Mouse (Mus musculus) heart, adult 9 months (tissue): ENCODE measurements around the gene Fryl.

ENCODE experiments used
- DNase-seq, 2 experiments: peaks; one replicate each; pipeline ENCODE4 v3.0.0; 2022; ENCODE audit warnings: low spot score in 2 of 2

The Fryl gene

GRCm38 (mm10) chr5:73160440-73160839 is 96.0 kb downstream of the Fryl start:
- no peak for DNase-seq

GRCm38 (mm10) chr5:73157502-73157901 is 98.9 kb downstream of the Fryl start:
- DNase-seq, result no peak

- DNase-seq, result no peak
These were observed 99.4 kb downstream of the Fryl start for GRCm38 (mm10) chr5:73157009-73157408.

GRCm38 (mm10) chr5:73156226-73156926 is 100.0 kb downstream of the Fryl start:
- no peak for DNase-seq

GRCm38 (mm10) chr5:73153802-73154465 is 102.5 kb downstream of the Fryl start:
- no peak for DNase-seq

- no peak for DNase-seq
These were observed 104.2 kb downstream of the Fryl start for GRCm38 (mm10) chr5:73152206-73152605.

- DNase-seq, result no peak
These were observed 105.5 kb downstream of the Fryl start for GRCm38 (mm10) chr5:73150877-73151445.

- no peak for DNase-seq
These were observed 111.4 kb downstream of the Fryl start for GRCm38 (mm10) chr5:73144987-73145386.

- DNase-seq, result no peak
These were observed 114.7 kb downstream of the Fryl start for GRCm38 (mm10) chr5:73141712-73142111.

GRCm38 (mm10) chr5:73141161-73141560 is 115.3 kb downstream of the Fryl start:
- DNase-seq, result no peak

GRCm38 (mm10) chr5:73137561-73137960 is 118.9 kb downstream of the Fryl start:
- no peak for DNase-seq

GRCm38 (mm10) chr5:73135959-73136358 is 120.5 kb downstream of the Fryl start:
- no peak for DNase-seq

- no peak for DNase-seq
These were observed 121.3 kb downstream of the Fryl start for GRCm38 (mm10) chr5:73135131-73135530.

- DNase-seq, result peak; percentile 33 to 58
These were observed 122.6 kb downstream of the Fryl start for GRCm38 (mm10) chr5:73133833-73134185.

GRCm38 (mm10) chr5:73132998-73133832 is 123.2 kb downstream of the Fryl start:
- no peak for DNase-seq

- peak in 1 of 2 experiments; percentile 32 for DNase-seq
These were observed 125.4 kb downstream of the Fryl start for GRCm38 (mm10) chr5:73130984-73131383.

GRCm38 (mm10) chr5:73129871-73130270 is 126.5 kb downstream of the Fryl start:
- DNase-seq, result no peak

GRCm38 (mm10) chr5:73119969-73120725 is 136.3 kb downstream of the Fryl start:
- no peak for DNase-seq

GRCm38 (mm10) chr5:73119524-73119923 is 136.9 kb downstream of the Fryl start:
- no peak for DNase-seq

GRCm38 (mm10) chr5:73118786-73119185 is 137.6 kb downstream of the Fryl start:
- no peak for DNase-seq

GRCm38 (mm10) chr5:73114878-73115277 is 141.5 kb downstream of the Fryl start:
- DNase-seq, result no peak
